Mouse (Mus musculus): ENCODE results near the gene Crtc1. TPM values are rescaled to one million over a fixed set of nuclear protein-coding genes. Genes with fewer than 3 reads are reported as not detected.

Gene Crtc1
- polyA plus RNA-seq, 2 experiments: 2.9 to 3.9 TPM

- Histone ChIP-seq H3K4me1 (replicated peaks; ENCODE audit: control insufficient read depth in 2 of 2, insufficient read depth in 2 of 2, low read length in 1 of 2) (no peaks in the 10 kb centered on the region), H3K4me3 (ENCODE audit: insufficient read depth in 1 of 2, low read depth in 2 of 2, low read length in 2 of 2) (no peak overlapping the region), H3K27ac (no peak overlapping the region), H3K9me3 (ENCODE audit: control insufficient read depth, low read length) (no peaks in the 10 kb centered on the region), H3K27me3 (ENCODE audit: control insufficient read depth, insufficient read depth, low read length) (no peaks in the 10 kb centered on the region), H3K36me3 (replicated peaks; ENCODE audit: control insufficient read depth, insufficient read depth, low read depth) (no peaks in the 10 kb centered on the region), H3K4me2 (ENCODE audit: low read depth) (no peak overlapping the region), H3K9ac (replicated peaks) (no peak overlapping the region)
- DNase-seq (ENCODE audit: low read depth in 3 of 3, low spot score in 3 of 3): no peak
- no peak for TF ChIP-seq CTCF (IDR thresholded peaks at IDR 0.05; ENCODE audit: low read depth)
- no peak for TF ChIP-seq EP300 (IDR thresholded peaks at IDR 0.05; ENCODE audit: low read depth)
- no peak for ATAC-seq (ENCODE audit: insufficient read depth)
- WGBS (ENCODE audit: insufficient replicate concordance): 79% methylated on average over 5 of the region's 5 CpGs
Measured at GRCm38 (mm10) chr8:70460199-70460598, 20.8 kb upstream of the Crtc1 start.

- Histone ChIP-seq H3K4me2 (ENCODE audit: low read depth) (no peak overlapping the region), H3K4me1 (replicated peaks; ENCODE audit: control insufficient read depth in 2 of 2, insufficient read depth in 2 of 2, low read length in 1 of 2) (no peaks in the 10 kb centered on the region), H3K9ac (replicated peaks) (no peak overlapping the region), H3K36me3 (replicated peaks; ENCODE audit: control insufficient read depth, insufficient read depth, low read depth) (no peaks in the 10 kb centered on the region), H3K9me3 (ENCODE audit: control insufficient read depth, low read length) (no peaks in the 10 kb centered on the region), H3K27me3 (ENCODE audit: control insufficient read depth, insufficient read depth, low read length) (no peaks in the 10 kb centered on the region), H3K27ac (no peak overlapping the region), H3K4me3 (ENCODE audit: insufficient read depth in 1 of 2, low read depth in 2 of 2, low read length in 2 of 2) (no peak overlapping the region)
- no peak for TF ChIP-seq EP300 (IDR thresholded peaks at IDR 0.05; ENCODE audit: low read depth)
- peak; percentile 45 for TF ChIP-seq CTCF (IDR thresholded peaks at IDR 0.05; ENCODE audit: low read depth)
- no peak for ATAC-seq (ENCODE audit: insufficient read depth)
- DNase-seq (ENCODE audit: low read depth in 3 of 3, low spot score in 3 of 3): no peak
- WGBS (ENCODE audit: insufficient replicate concordance): 87% methylated on average over 2 of the region's 2 CpGs
Measured at GRCm38 (mm10) chr8:70459636-70460035, 20.3 kb upstream of the Crtc1 start.

- no peak for ATAC-seq (ENCODE audit: insufficient read depth)
- no peak for TF ChIP-seq CTCF (IDR thresholded peaks at IDR 0.05; ENCODE audit: low read depth)
- no peak for TF ChIP-seq EP300 (IDR thresholded peaks at IDR 0.05; ENCODE audit: low read depth)
- 68% methylated on average over 3 of the region's 3 CpGs for WGBS (ENCODE audit: insufficient replicate concordance)
Measured at GRCm38 (mm10) chr8:70458462-70458861, 19.1 kb upstream of the Crtc1 start.

GRCm38 (mm10) chr8:70457882-70458281 is 18.5 kb upstream of the Crtc1 start:
- Histone ChIP-seq H3K36me3 (replicated peaks; ENCODE audit: control insufficient read depth, insufficient read depth, low read depth) (no peaks in the 10 kb centered on the region), H3K9me3 (ENCODE audit: control insufficient read depth, low read length) (no peaks in the 10 kb centered on the region), H3K27ac (no peak overlapping the region), H3K4me1 (replicated peaks; ENCODE audit: control insufficient read depth in 2 of 2, insufficient read depth in 2 of 2, low read length in 1 of 2) (no peaks in the 10 kb centered on the region), H3K4me3 (ENCODE audit: insufficient read depth in 1 of 2, low read depth in 2 of 2, low read length in 2 of 2) (no peak overlapping the region), H3K4me2 (ENCODE audit: low read depth) (no peak overlapping the region), H3K27me3 (ENCODE audit: control insufficient read depth, insufficient read depth, low read length) (no peaks in the 10 kb centered on the region), H3K9ac (replicated peaks) (no peak overlapping the region)
- WGBS (ENCODE audit: insufficient replicate concordance): 75% methylated on average over 6 of the region's 6 CpGs
- DNase-seq (ENCODE audit: low read depth in 3 of 3, low spot score in 3 of 3) (no peak), ATAC-seq (ENCODE audit: insufficient read depth) (no peak)
- no peak for TF ChIP-seq CTCF (IDR thresholded peaks at IDR 0.05; ENCODE audit: low read depth)
- no peak for TF ChIP-seq EP300 (IDR thresholded peaks at IDR 0.05; ENCODE audit: low read depth)

More at GRCm38 (mm10) chr8:70458462-70458861, 19.1 kb upstream of the Crtc1 start:
- Histone ChIP-seq H3K4me1 (replicated peaks; ENCODE audit: control insufficient read depth in 2 of 2, insufficient read depth in 2 of 2, low read length in 1 of 2) (no peaks in the 10 kb centered on the region), H3K27me3 (ENCODE audit: control insufficient read depth, insufficient read depth, low read length) (no peaks in the 10 kb centered on the region), H3K36me3 (replicated peaks; ENCODE audit: control insufficient read depth, insufficient read depth, low read depth) (no peaks in the 10 kb centered on the region), H3K27ac (no peak overlapping the region), H3K9ac (replicated peaks) (no peak overlapping the region), H3K4me2 (ENCODE audit: low read depth) (no peak overlapping the region), H3K9me3 (ENCODE audit: control insufficient read depth, low read length) (no peaks in the 10 kb centered on the region), H3K4me3 (ENCODE audit: insufficient read depth in 1 of 2, low read depth in 2 of 2, low read length in 2 of 2) (no peak overlapping the region)
- DNase-seq (ENCODE audit: low read depth in 3 of 3, low spot score in 3 of 3): no peak

- H3K27ac ChIP-seq: no peak overlapping the region
- H3K9me3 ChIP-seq (ENCODE audit: control insufficient read depth, low read length): no peaks in the 10 kb centered on the region
- H3K4me3 ChIP-seq (ENCODE audit: insufficient read depth in 1 of 2, low read depth in 2 of 2, low read length in 2 of 2): no peak overlapping the region
- H3K9ac ChIP-seq (replicated peaks): no peak overlapping the region
- no peak for DNase-seq (ENCODE audit: low read depth in 3 of 3, low spot score in 3 of 3)
- H3K4me2 ChIP-seq (ENCODE audit: low read depth): no peak overlapping the region
- no peak for ATAC-seq (ENCODE audit: insufficient read depth)
- no peaks in the 10 kb centered on the region for H3K27me3 ChIP-seq (ENCODE audit: control insufficient read depth, insufficient read depth, low read length)
- TF ChIP-seq CTCF (IDR thresholded peaks at IDR 0.05; ENCODE audit: low read depth): no peak
- TF ChIP-seq EP300 (IDR thresholded peaks at IDR 0.05; ENCODE audit: low read depth): no peak
- WGBS (ENCODE audit: insufficient replicate concordance): 90% methylated on average over 1 of the region's 1 CpGs
- H3K4me1 ChIP-seq (replicated peaks; ENCODE audit: control insufficient read depth in 2 of 2, insufficient read depth in 2 of 2, low read length in 1 of 2): no peaks in the 10 kb centered on the region
- H3K36me3 ChIP-seq (replicated peaks; ENCODE audit: control insufficient read depth, insufficient read depth, low read depth): no peaks in the 10 kb centered on the region
Measured at GRCm38 (mm10) chr8:70456996-70457395, 17.6 kb upstream of the Crtc1 start.

Measured in liver, embryonic 14.5 days (tissue).